Mouse (Mus musculus) hindbrain, embryonic 13.5 days (tissue): ENCODE measurements around the gene Anapc7. TPM values are rescaled to one million over a fixed set of nuclear protein-coding genes. Genes with fewer than 3 reads are reported as not detected.
"Not testable (repeated sequence)": the region's sequence is repeated elsewhere in the genome, so short reads cannot be mapped to it uniquely, and the experiment has no call there.

ENCODE experiments used
- ATAC-seq: fragments of 200-750 bp; cut with Nextera tagmentation; 2 replicates; pipeline ENCODE4 v1.8.0; 2017; ENCODE audit warnings: moderate TSS enrichment; ENCODE audit not compliant: low FRiP score
- H3K27ac ChIP-seq: fragments of 300-500 bp; sonication (generic); 2 replicates; pipeline ENCODE4 v1.5.1; 2015; ENCODE audit warnings: inconsistent platforms, mild to moderate bottlenecking, moderate library complexity
- H3K27me3 ChIP-seq: fragments of 300-500 bp; sonication (generic); 2 replicates; pipeline ENCODE4 v1.6.1; 2015; ENCODE audit warnings: mild to moderate bottlenecking, inconsistent platforms
- H3K36me3 ChIP-seq: fragments of 300-500 bp; sonication (generic); 2 replicates; pipeline ENCODE4 v1.6.1; 2015; ENCODE audit warnings: mild to moderate bottlenecking, inconsistent platforms
- H3K4me1 ChIP-seq: fragments of 300-500 bp; sonication (generic); replicated peaks from 2 replicates; pipeline ENCODE4 v1.6.1; 2015; ENCODE audit warnings: inconsistent platforms
- H3K4me2 ChIP-seq: fragments of 300-500 bp; sonication (generic); 2 replicates; pipeline ENCODE4 v1.6.1; 2015; ENCODE audit warnings: inconsistent platforms, mild to moderate bottlenecking, moderate library complexity
- H3K4me3 ChIP-seq: fragments of 300-500 bp; sonication (generic); 2 replicates; pipeline ENCODE4 v1.5.1; 2015; ENCODE audit warnings: mild to moderate bottlenecking, inconsistent platforms
- H3K9ac ChIP-seq: fragments of 300-500 bp; sonication (generic); 2 replicates; pipeline ENCODE4 v1.6.1; 2015; ENCODE audit warnings: mild to moderate bottlenecking, inconsistent platforms
- H3K9me3 ChIP-seq: fragments of 300-500 bp; sonication (generic); 2 replicates; pipeline ENCODE4 v1.6.1; 2016; ENCODE audit warnings: inconsistent platforms
- WGBS: fragments of 180-500 bp; shearing (Covaris S2); methylation state at CpG from one replicate; pipeline ENCODE4 v1.1.7; 2015; 5-methylcytosine and 5-hydroxymethylcytosine counted together
- polyA plus RNA-seq: library from polyadenylated mRNA; unstranded; fragments of >200 nt; fragmentation: Nextera tagmentation; extraction: Ambion mirVana; gene quantifications from 2 replicates; pipeline ENCODE4 v1.2.1, GENCODE M21; 2015

Anapc7 gene
- polyA plus RNA-seq, 1 experiment from 2014 or later: 46.7 TPM

DNA sequence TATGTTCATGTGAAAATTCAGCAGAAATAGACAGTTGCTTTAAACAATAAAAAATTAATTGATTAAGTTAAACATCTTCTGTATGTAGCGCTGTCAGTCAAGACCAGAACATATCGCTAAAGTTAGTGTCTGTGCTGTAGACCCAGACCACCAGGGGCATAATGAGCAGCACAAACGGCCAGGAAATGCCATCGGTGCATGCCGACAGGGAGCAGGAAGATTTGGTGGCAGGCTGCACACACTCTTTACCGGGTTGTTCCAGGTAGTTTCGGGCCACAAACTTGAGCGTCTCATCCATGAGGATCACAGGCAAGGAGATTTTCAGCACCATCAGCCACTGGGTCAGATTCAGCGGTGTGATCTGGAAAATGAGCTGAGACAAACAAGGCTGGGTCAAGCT lies 35.6 kb downstream of the Anapc7 start:
- H3K9me3 ChIP-seq, H3K27ac ChIP-seq, H3K4me3 ChIP-seq, H3K4me2 ChIP-seq, H3K27me3 ChIP-seq, H3K4me1 ChIP-seq, H3K9ac ChIP-seq, ATAC-seq: not testable (repeated sequence)
- peaks cover 99% of the 10 kb centered on the region for H3K36me3 ChIP-seq
- 89% methylated on average over 9 of the region's 9 CpGs for WGBS

DNA sequence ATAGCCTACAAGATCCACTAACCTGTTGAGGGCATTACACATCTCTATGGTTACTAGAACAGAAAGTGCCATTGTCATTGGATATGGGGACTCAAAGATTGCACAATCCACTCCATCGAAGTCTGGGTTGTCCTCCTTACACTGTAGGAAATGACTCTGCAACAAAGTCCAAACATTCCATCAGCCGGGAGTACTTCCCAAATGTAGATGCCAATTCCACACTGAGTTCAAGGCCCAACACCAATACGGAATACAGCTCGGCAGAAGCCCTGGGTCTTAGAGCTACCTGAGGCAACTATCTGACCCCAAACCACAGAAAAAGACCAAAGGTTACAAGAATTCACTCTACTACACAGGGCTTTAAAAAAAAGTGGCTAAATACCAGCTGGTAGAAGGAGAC lies 36.6 kb downstream of the Anapc7 start:
- Histone ChIP-seq H3K27me3 (no peaks in the 10 kb centered on the region), H3K4me2 (no peak overlapping the region), H3K9me3 (no peaks in the 10 kb centered on the region), H3K4me1 (no peaks in the 10 kb centered on the region), H3K27ac (no peak overlapping the region), H3K36me3 (peaks cover 99% of the 10 kb centered on the region), H3K9ac (no peak overlapping the region), H3K4me3 (no peak overlapping the region)
- WGBS: 94% methylated on average over 4 of the region's 4 CpGs
- no peak for ATAC-seq

DNA sequence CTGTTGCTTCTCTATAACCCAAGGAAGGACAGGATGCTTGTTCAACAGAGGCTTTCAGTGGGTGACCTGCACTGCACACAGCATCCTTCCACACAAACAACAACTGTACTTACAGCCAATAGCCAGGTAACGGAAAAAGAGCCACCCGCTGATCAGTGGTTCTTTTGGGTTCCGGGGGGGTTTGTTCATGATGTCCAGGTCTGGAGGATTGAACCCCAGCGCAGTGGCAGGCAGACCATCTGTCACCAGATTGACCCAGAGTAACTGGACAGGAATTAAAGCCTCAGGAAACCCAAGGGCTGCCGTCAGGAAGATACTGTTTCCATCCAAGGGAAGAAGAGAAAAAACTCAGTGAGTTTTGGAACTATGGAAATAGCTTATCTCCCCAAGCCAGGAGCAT lies 37.8 kb downstream of the Anapc7 start:
- H3K4me3 ChIP-seq: no peak overlapping the region
- WGBS: 97% methylated on average over 5 of the region's 5 CpGs
- H3K27me3 ChIP-seq: no peaks in the 10 kb centered on the region
- H3K9me3 ChIP-seq: no peaks in the 10 kb centered on the region
- no peaks in the 10 kb centered on the region for H3K4me1 ChIP-seq
- H3K36me3 ChIP-seq: peaks cover 99% of the 10 kb centered on the region
- no peak overlapping the region for H3K9ac ChIP-seq
- no peak overlapping the region for H3K4me2 ChIP-seq
- ATAC-seq: no peak
- no peak overlapping the region for H3K27ac ChIP-seq

DNA sequence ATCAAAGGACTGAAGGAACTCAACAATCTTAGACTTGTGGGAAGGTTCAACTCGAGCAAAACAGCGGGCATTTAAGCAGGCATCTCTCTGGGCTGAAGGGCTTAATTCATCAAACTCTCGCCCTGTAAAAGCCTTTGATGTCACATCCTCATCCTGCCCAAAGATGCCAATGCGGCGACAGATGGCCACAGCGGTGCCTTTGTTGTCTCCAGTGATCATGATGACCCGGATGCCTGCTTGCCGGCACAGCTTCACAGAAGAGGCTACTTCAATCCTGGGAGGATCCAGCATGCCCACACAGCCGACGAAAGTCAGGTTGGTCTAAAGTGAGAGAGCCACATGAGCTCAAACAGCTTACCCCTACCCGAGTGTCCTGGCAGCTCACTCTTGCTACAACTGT lies 39.2 kb downstream of the Anapc7 start:
- ATAC-seq: no peak
- 81% methylated on average over 11 of the region's 11 CpGs for WGBS
- no peaks in the 10 kb centered on the region for H3K4me1 ChIP-seq
- H3K4me3 ChIP-seq: no peak overlapping the region
- H3K27ac ChIP-seq: no peak overlapping the region
- no peaks in the 10 kb centered on the region for H3K27me3 ChIP-seq
- H3K9me3 ChIP-seq: no peaks in the 10 kb centered on the region
- H3K36me3 ChIP-seq: peaks cover 99% of the 10 kb centered on the region
- H3K4me2 ChIP-seq: no peak overlapping the region
- H3K9ac ChIP-seq: no peak overlapping the region

DNA sequence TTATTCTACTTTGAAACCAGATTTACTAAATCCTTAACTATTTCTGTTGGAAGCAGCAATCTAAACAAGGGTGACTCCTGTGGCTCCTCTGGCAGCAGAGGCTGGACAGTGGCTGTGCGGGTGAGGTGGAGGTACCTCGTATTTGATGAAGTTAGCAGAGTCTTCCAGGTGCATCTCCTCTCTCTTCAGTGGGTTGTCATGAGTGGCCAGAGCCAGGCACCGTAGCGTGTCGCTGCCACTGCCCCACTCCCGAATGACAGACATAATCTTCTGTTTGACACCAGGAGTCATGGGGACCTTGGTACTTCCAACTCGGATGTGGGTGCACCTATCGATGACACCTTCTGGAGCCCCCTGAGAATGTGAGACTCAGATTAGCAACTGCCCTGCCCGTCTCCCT lies 39.9 kb downstream of the Anapc7 start:
- H3K4me1 ChIP-seq: no peaks in the 10 kb centered on the region
- 95% methylated on average over 9 of the region's 9 CpGs for WGBS
- no peak overlapping the region for H3K4me3 ChIP-seq
- H3K27me3 ChIP-seq: no peaks in the 10 kb centered on the region
- H3K27ac ChIP-seq: no peak overlapping the region
- no peak for ATAC-seq
- H3K4me2 ChIP-seq: no peak overlapping the region
- peaks cover 99% of the 10 kb centered on the region for H3K36me3 ChIP-seq
- H3K9ac ChIP-seq: no peak overlapping the region
- H3K9me3 ChIP-seq: no peaks in the 10 kb centered on the region

DNA sequence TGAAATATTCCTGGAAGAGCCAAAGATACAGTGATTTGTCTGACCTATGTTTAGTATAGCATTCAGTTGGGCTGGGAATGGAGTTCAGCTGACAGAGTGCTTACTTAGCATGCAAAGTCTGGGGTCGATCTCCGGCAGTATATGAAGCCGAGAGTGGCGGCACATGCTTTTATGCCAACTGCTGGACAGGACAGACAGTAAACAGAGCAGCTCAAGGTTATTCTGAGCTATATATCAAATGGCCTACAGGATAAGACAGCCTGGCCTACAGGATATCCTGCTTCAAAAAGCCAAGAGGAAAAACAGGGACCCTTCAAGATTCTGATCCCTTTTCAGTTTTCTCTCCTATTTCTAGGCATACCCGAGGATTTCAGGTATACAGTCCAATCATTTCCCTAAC lies 50.2 kb downstream of the Anapc7 start:
- 87% methylated on average over 5 of the region's 5 CpGs for WGBS
- H3K9me3 ChIP-seq: no peaks in the 10 kb centered on the region
- no peaks in the 10 kb centered on the region for H3K27me3 ChIP-seq
- no peak overlapping the region for H3K4me3 ChIP-seq
- ATAC-seq: no peak
- no peak overlapping the region for H3K27ac ChIP-seq
- H3K4me2 ChIP-seq: no peak overlapping the region
- H3K36me3 ChIP-seq: peaks cover 79% of the 10 kb centered on the region
- no peak overlapping the region for H3K9ac ChIP-seq
- H3K4me1 ChIP-seq: no peaks in the 10 kb centered on the region

DNA sequence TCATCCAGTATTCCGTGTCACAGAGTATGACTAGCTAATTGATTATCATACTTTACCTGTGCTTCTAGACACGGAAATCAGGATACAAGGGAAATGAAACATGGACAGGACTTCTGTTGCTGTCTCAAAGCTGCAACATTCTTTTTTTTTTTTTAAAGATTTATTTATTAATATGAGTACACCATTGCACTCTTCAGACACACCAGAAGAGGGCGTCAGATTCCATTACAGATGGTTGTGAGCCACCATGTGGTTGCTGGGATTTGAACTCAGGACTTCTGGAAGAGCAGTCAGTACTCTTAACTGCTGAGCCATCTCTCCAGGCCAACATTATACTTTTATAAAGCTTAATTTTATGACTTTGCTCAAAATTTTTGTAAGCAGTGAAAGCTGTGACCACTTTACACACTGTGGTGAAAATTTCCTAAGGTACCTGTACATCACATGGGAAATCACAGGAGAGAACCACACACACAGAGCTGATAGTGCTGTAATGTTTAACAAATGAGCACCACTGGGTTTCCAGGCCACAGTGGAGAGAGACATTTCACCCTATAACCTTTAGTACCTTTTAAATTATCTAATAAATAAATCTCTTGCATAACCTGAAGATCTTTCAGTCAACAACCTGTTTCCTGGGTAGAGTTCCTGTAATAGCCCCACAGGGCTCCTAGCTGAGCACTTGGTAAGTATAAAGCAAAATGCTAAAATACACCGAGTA lies 53.3 kb downstream of the Anapc7 start:
- WGBS: 85% methylated on average over 4 of the region's 4 CpGs
- Histone ChIP-seq H3K4me1 (no peaks in the 10 kb centered on the region), H3K27ac (no peak overlapping the region), H3K4me2 (no peak overlapping the region), H3K4me3 (no peak overlapping the region), H3K27me3 (no peaks in the 10 kb centered on the region), H3K9me3 (no peaks in the 10 kb centered on the region), H3K9ac (no peak overlapping the region), H3K36me3 (peaks cover 59% of the 10 kb centered on the region)
- ATAC-seq: no peak

DNA sequence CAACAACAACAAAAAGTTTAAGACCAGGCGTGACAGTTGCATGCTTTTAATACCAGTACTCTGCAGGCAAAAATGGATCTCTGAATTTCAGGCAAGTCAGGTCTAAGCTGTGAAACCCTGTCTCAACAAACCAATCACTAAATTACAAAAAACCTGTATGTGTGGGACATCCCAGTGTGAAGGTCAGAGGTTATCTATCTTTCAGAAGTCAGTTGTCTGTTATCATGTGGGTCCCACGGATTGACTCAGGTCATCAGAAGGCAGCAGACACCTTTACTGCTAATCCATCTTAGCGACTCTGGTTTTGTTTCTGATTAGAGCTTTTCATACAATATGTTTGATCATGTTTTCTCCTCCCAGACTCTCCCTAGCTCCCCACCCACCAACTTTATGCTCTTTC lies 54.6 kb downstream of the Anapc7 start:
- H3K9me3 ChIP-seq: no peaks in the 10 kb centered on the region
- no peaks in the 10 kb centered on the region for H3K27me3 ChIP-seq
- H3K36me3 ChIP-seq: peaks cover 58% of the 10 kb centered on the region
- no peak overlapping the region for H3K4me3 ChIP-seq
- H3K9ac ChIP-seq: no peak overlapping the region
- no peak overlapping the region for H3K27ac ChIP-seq
- ATAC-seq: no peak
- no peaks in the 10 kb centered on the region for H3K4me1 ChIP-seq
- WGBS: 83% methylated on average over 3 of the region's 3 CpGs
- H3K4me2 ChIP-seq: no peak overlapping the region

DNA sequence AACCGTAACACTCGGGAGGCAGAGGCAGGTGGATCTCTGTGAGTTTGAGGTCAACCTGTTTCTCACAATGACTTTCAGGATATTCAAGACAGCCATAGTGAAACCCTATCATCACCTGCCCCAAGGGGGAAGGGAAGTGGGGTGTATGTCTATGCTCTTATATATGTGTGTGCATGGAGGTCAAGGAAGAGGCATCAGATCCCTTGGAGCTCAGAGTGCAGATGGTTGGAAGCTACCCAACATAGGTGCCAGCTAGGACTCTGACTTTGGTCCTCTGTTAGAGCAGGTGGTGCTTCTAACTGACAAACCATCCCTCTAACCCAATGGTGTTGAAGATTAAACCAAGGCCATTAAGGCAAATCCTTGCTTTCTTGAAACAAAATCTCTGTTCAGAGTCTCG lies 56.0 kb downstream of the Anapc7 start:
- no peak overlapping the region for H3K4me3 ChIP-seq
- no peaks in the 10 kb centered on the region for H3K4me1 ChIP-seq
- 95% methylated on average over 3 of the region's 3 CpGs for WGBS
- H3K9me3 ChIP-seq: no peaks in the 10 kb centered on the region
- ATAC-seq: no peak
- no peaks in the 10 kb centered on the region for H3K27me3 ChIP-seq
- peaks cover 56% of the 10 kb centered on the region for H3K36me3 ChIP-seq
- no peak overlapping the region for H3K27ac ChIP-seq
- no peak overlapping the region for H3K4me2 ChIP-seq
- H3K9ac ChIP-seq: no peak overlapping the region

DNA sequence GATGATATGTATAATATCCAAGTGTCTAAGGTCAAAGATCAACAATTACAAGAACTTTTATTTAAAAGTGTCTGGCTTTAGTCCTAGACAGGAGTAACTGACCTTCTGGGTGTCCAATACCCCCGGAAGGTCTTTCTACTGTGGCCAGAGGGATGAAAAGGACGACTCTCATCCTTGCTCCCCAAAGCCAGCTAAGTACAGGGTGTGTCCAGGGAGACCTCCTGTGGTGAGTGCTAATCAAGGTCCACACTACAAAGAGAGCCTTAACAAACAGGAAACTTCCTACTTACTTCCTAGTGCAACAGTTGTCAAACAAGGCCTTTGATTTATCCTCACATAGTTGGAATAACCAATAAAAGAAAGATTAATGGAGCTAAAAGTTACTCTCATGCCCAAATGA lies 57.6 kb downstream of the Anapc7 start:
- no peak overlapping the region for H3K4me2 ChIP-seq
- ATAC-seq: no peak
- no peak overlapping the region for H3K4me3 ChIP-seq
- no peaks in the 10 kb centered on the region for H3K9me3 ChIP-seq
- H3K27ac ChIP-seq: no peak overlapping the region
- H3K27me3 ChIP-seq: no peaks in the 10 kb centered on the region
- no peak overlapping the region for H3K9ac ChIP-seq
- H3K36me3 ChIP-seq: peaks cover 60% of the 10 kb centered on the region
- 66% methylated on average over 2 of the region's 2 CpGs for WGBS
- no peaks in the 10 kb centered on the region for H3K4me1 ChIP-seq

DNA sequence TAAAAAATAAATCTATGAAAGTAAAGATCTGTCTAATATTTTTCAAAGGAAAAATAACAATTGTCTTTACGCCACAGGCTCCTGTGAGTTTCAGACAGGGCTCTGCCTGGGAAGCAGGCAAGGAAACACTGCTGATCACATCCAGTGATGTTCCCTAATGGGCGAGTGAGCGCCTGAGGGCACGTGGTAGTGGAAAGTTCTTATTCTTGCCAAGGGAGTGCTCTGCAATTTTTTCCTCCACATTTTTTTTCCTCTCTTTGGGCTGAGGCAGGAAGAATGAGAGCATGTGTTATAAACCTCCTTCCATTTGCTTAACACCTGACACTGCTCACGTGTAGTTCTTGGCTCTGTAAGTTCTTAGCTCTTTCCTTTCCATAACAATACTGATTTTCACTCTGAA lies 60.4 kb downstream of the Anapc7 start:
- Histone ChIP-seq H3K9me3 (no peaks in the 10 kb centered on the region), H3K27me3 (no peaks in the 10 kb centered on the region), H3K27ac (no peak overlapping the region), H3K4me2 (no peak overlapping the region), H3K9ac (no peak overlapping the region), H3K4me1 (no peaks in the 10 kb centered on the region), H3K4me3 (no peak overlapping the region), H3K36me3 (peaks cover 70% of the 10 kb centered on the region)
- 90% methylated on average over 5 of the region's 5 CpGs for WGBS
- no peak for ATAC-seq

DNA sequence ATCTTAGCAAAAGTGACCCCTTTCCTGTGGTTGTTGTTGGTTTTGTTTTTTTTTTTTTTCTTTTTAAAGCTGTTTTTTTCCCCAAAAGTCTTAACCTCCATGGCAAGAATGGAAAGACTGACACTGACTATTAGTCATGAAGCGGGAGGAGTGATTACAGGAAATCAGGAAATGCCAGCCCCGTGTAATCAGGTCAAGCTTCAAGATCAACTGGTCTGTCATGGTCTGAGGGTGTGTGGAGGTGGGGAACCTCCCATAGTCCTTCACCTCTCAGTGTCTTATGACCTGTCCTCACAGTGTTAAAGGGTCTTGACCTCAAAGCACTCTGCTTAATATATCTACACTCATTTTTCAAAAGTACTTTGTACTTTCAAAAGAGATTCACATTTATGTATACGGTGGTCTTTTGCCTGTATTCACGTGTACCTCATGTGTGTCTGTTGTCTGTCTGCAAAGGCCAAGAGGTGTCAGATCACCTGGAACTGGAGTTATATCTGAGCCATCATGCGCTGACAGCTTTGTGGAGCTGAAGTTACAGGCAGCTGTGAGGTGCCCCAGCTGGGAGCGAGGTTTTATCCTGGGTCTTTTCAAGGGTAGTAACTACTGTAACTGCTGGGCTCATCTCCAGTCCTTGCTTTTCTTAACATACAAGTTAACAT lies 61.4 kb downstream of the Anapc7 start:
- Histone ChIP-seq H3K4me2 (no peak overlapping the region), H3K4me1 (no peaks in the 10 kb centered on the region), H3K36me3 (peaks cover 66% of the 10 kb centered on the region), H3K27me3 (no peaks in the 10 kb centered on the region), H3K9me3 (no peaks in the 10 kb centered on the region), H3K4me3 (no peak overlapping the region), H3K27ac (no peak overlapping the region), H3K9ac (no peak overlapping the region)
- ATAC-seq: no peak
- 92% methylated on average over 6 of the region's 6 CpGs for WGBS

DNA sequence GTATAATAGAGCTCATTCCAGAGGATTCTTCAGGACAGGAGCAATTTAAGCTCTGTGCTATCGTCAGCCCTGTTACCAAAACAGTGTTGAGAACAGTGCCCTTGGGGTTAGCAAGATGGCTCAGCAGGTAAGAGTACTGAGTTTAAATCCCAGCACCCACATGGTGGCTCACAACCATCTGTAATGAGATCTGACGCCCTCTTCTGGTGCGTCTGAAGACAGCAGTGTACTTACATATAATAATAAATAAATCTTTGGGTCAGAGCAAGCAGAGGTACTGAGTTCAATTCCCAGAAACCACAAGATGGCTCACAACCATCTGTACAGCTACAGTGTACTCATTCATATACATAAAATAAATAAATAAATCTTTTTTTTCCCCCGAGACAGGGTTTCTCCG lies 64.8 kb downstream of the Anapc7 start:
- ATAC-seq, H3K9me3 ChIP-seq, H3K9ac ChIP-seq, H3K4me3 ChIP-seq, H3K27me3 ChIP-seq, H3K27ac ChIP-seq, H3K4me1 ChIP-seq, H3K4me2 ChIP-seq: not testable (repeated sequence)
- WGBS: 86% methylated on average over 5 of the region's 5 CpGs
- peaks cover 81% of the 10 kb centered on the region for H3K36me3 ChIP-seq
